Mouse (Mus musculus) liver, embryonic 14.5 days (tissue): ENCODE results near the gene Il1r1. TPM values are rescaled to one million over a fixed set of nuclear protein-coding genes. Genes with fewer than 3 reads are reported as not detected.

Experiments
- ATAC-seq: fragments of 200-750 bp; cut with Nextera tagmentation; 2 replicates; pipeline ENCODE4 v1.8.0; 2017; ENCODE audit warnings: moderate number of reproducible peaks, mild to moderate bottlenecking, moderate library complexity; ENCODE audit not compliant: insufficient read depth
- DNase-seq, 3 experiments: peaks; one replicate each; pipeline ENCODE4 v3.0.0-alpha.2; 2012 to 2013; ENCODE audit warnings: low read depth in 3 of 3, low spot score in 3 of 3
- H3K27ac ChIP-seq: fragments of 300-500 bp; sonication (generic); 2 replicates; pipeline ENCODE4 v1.5.1; 2014; ENCODE audit warnings: moderate library complexity, mild to moderate bottlenecking, control low read depth, inconsistent platforms
- H3K27me3 ChIP-seq: fragments of 300-500 bp; sonication (generic); 2 replicates; pipeline ENCODE4 v1.6.1; 2014; ENCODE audit warnings: mild to moderate bottlenecking, low read length, moderate library complexity; ENCODE audit not compliant: control insufficient read depth, insufficient read depth
- H3K36me3 ChIP-seq: fragments of 300-500 bp; sonication (generic); replicated peaks from 2 replicates; pipeline ENCODE4 v1.6.1; 2014; ENCODE audit warnings: low read depth; ENCODE audit not compliant: control insufficient read depth, insufficient read depth
- H3K4me1 ChIP-seq, 2 experiments: fragments of 200-500 bp in 1 of 2; fragments of 300-500 bp in 1 of 2; sonication (generic) in 1 of 2; replicated peaks; 2 replicates each; pipeline ENCODE4 v1.6.1; 2012 to 2014; ENCODE audit warnings: antibody characterized with exemption in 1 of 2, inconsistent platforms in 1 of 2, low read length in 1 of 2; ENCODE audit not compliant: control insufficient read depth in 2 of 2, insufficient read depth in 2 of 2
- H3K4me2 ChIP-seq: fragments of 300-500 bp; sonication (generic); 2 replicates; pipeline ENCODE4 v1.6.1; 2014; ENCODE audit warnings: low read depth, mild to moderate bottlenecking, control low read depth, moderate library complexity
- H3K4me3 ChIP-seq, 2 experiments: fragments of 200-500 bp in 1 of 2; fragments of 300-500 bp in 1 of 2; sonication (generic) in 1 of 2; 2 replicates each; pipeline ENCODE4 v1.5.1; 2012 to 2014; ENCODE audit warnings: low read depth in 2 of 2, low read length in 2 of 2, mild to moderate bottlenecking in 2 of 2, control low read depth in 1 of 2, inconsistent platforms in 1 of 2, moderate library complexity in 1 of 2; ENCODE audit not compliant: insufficient read depth in 1 of 2
- H3K9ac ChIP-seq: fragments of 300-500 bp; sonication (generic); replicated peaks from 2 replicates; pipeline ENCODE4 v1.6.1; 2014; ENCODE audit warnings: mild to moderate bottlenecking, control low read depth, moderate library complexity
- H3K9me3 ChIP-seq: fragments of 300-500 bp; sonication (generic); 2 replicates; pipeline ENCODE4 v1.6.1; 2016; ENCODE audit warnings: low read length, mixed read lengths; ENCODE audit not compliant: control insufficient read depth
- CTCF ChIP-seq: IDR thresholded peaks from 2 replicates; pipeline ENCODE4 v1.5.1; 2016; ENCODE audit warnings: antibody characterized with exemption, low read depth, control low read depth
- EP300 ChIP-seq: IDR thresholded peaks from 2 replicates; pipeline ENCODE4 v1.6.1; 2016; ENCODE audit warnings: antibody characterized with exemption, low read depth
- WGBS: fragments of 180-500 bp; shearing (Covaris S2); extraction: QIAGEN DNeasy Blood & Tissue Kit; methylation state at CpG from one replicate; pipeline ENCODE4 v1.1.7; 2014; ENCODE audit not compliant: insufficient replicate concordance; 5-methylcytosine and 5-hydroxymethylcytosine counted together
- polyA plus RNA-seq, 2 experiments: library from polyadenylated mRNA; depleted of rRNA in 1 of 2; stranded (reverse) in 1 of 2; unstranded in 1 of 2; fragments of >200 nt; fragmentation: Nextera tagmentation in 1 of 2; extraction: Ambion mirVana in 1 of 2; gene quantifications; 2 replicates each; pipeline versions ENCODE4 v1.2.1 to v1.2.3; 2012 to 2014

Gene Il1r1
- polyA plus RNA-seq, 2 experiments: 2.9 to 9.9 TPM

DNA sequence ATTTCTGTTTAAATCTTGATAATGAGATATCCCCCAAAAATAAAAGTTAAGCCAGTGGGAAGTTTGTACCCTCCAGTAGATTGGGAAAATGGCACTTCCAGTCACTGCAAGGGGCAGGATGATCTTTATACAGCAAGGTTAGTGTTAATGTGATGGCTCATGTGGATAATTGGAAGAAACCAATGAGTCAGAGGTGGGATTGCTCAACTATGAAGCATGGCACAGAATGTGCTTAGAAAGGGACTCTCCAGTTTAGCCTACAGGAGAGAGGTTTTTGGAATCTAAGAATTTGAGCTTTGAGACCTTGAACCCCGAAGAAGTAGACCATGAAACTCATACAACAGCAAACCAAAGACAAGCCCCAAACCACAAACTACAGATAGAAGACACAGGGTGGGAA, 114.5 kb downstream of the Il1r1 start:
- no peaks in the 10 kb centered on the region for H3K27me3 ChIP-seq
- H3K27ac ChIP-seq: no peak overlapping the region
- no peaks in the 10 kb centered on the region for H3K4me1 ChIP-seq
- no peak for TF ChIP-seq CTCF
- no peak for TF ChIP-seq EP300
- H3K9ac ChIP-seq: no peak overlapping the region
- H3K4me3 ChIP-seq: no peak overlapping the region
- ATAC-seq (no peak), DNase-seq (no peak)
- H3K9me3 ChIP-seq: no peaks in the 10 kb centered on the region
- H3K4me2 ChIP-seq: no peak overlapping the region
- 55% methylated on average over 1 of the region's 1 CpGs for WGBS
- H3K36me3 ChIP-seq: no peaks in the 10 kb centered on the region

DNA sequence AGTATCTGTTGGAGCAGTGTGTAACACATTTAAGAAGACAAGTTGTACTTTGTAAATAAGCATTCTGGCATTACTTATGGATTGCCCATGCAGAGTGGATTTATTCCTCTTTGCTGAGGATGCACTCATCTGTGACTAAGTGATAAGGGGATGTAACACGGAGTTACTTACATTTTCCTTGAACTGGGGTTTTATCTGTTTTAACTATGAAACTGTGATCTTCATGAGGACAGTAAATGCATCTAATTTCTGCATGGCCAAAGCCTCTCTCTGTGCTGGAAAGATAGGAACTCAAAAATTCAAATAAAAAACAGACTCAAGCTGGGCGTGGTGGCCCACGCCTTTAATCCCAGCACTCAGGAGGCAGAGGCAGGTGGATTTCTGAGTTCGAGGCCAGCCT, 115.2 kb downstream of the Il1r1 start:
- TF ChIP-seq EP300: peak; percentile 26; the same call in 1 of the 2 replicates
- TF ChIP-seq CTCF: no peak

DNA sequence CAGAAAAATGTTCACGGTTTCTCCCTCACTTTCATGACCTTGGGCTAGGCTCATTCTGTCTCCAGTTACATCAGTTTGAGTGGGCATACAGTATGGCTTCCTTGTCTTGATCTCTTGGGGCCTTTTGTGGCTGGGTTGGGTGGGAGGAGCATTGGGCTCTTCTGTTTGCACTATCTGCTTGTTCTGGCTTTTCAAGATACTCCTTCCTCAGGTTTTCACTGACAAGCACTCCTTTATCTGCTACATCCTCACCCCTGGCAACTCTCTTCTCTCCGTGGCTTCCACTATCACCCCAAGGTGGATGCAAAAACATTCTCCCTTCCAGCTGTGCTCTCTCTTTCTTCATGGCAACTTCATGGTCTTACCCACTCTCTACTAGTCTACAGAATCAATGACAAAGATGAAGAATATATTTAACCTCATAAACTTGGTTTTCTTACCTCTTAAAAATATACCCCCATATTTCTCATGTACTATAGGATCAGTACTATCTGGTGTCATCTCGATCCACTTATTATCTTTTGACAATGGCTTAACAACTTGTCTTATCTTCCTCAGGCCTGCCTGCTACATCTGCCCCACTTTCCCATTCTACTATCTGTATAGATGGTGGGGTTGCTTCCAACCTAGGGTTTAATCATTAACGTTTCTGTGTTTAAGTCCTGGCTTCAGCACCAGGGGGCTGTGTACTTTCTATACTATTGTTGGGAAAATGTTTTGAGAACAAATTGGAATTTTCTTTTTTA, 127.5 kb downstream of the Il1r1 start:
- H3K9ac ChIP-seq: no peak overlapping the region
- ATAC-seq (peak; percentile 82), DNase-seq (peak in 2 of 3 experiments; percentile 35 to 40)
- TF ChIP-seq EP300: peak; percentile 63
- TF ChIP-seq CTCF: no peak
- no peaks in the 10 kb centered on the region for H3K9me3 ChIP-seq
- H3K27me3 ChIP-seq: no peaks in the 10 kb centered on the region
- no peak overlapping the region for H3K27ac ChIP-seq
- no peak overlapping the region for H3K4me3 ChIP-seq
- H3K36me3 ChIP-seq: no peaks in the 10 kb centered on the region
- peaks cover 4 to 13% of the 10 kb centered on the region in 2 experiments; a peak in 3 of 4 replicates for H3K4me1 ChIP-seq
- 17% methylated on average over 4 of the region's 4 CpGs for WGBS
- H3K4me2 ChIP-seq: no peak overlapping the region

More for the DNA sequence above, 115.2 kb downstream of the Il1r1 start:
- H3K4me1 ChIP-seq: no peaks in the 10 kb centered on the region
- ATAC-seq: peak; percentile 45; the same call in 1 of the 2 replicates
- H3K4me2 ChIP-seq: no peak overlapping the region
- no peaks in the 10 kb centered on the region for H3K9me3 ChIP-seq
- H3K27me3 ChIP-seq: no peaks in the 10 kb centered on the region
- H3K4me3 ChIP-seq: no peak overlapping the region
- 42% methylated on average over 4 of the region's 4 CpGs for WGBS
- H3K27ac ChIP-seq: no peak overlapping the region
- no peak overlapping the region for H3K9ac ChIP-seq
- no peaks in the 10 kb centered on the region for H3K36me3 ChIP-seq
- no peak for DNase-seq

DNA sequence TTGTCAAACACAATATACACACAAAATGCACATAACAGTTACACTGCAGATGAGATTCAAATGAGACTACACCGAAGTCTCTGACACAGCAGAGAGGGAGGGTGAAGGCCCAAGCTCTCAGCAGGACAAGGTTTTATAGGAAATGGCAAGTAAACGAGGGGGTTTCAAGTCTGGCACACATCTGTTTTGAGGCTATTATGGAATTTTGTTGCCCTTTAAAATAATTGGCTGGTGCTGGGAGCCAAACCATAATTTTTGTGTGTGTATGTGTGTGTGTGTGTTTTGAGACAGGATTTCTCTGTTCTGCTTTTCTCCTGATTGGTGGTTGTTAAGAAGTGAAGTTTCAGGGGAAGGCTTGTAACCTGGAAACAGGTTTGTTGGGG, 128.0 kb downstream of the Il1r1 start:
- 65% methylated on average over 2 of the region's 2 CpGs for WGBS
- Histone ChIP-seq H3K9ac (no peak overlapping the region), H3K4me1 (peaks cover 4 to 13% of the 10 kb centered on the region in 2 experiments; a peak in 3 of 4 replicates), H3K9me3 (no peaks in the 10 kb centered on the region), H3K36me3 (no peaks in the 10 kb centered on the region), H3K4me3 (no peak overlapping the region), H3K27me3 (no peaks in the 10 kb centered on the region), H3K4me2 (no peak overlapping the region), H3K27ac (no peak overlapping the region)
- no peak for TF ChIP-seq EP300
- TF ChIP-seq CTCF: no peak
- DNase-seq: no peak
- ATAC-seq: no peak

DNA sequence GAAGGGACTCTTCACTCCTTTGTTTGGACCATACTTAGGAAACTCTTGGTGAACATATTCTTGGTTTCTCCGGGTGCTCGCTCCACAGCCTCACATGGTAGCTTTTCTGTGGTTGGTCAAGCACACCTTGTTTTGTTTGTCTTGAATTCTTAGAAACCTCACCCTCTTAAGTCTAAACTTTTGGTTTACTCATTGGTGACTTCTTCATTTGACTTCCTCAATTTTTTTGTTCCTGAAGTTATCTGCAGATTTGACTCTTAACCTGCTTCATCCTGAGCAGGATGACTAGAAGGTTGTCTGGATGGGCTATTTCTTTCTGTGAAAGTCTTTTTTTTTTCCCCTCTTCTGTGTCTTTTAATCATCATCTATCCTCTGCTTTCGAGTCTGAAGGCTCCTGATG, 129.8 kb downstream of the Il1r1 start:
- no peak overlapping the region for H3K27ac ChIP-seq
- no peak overlapping the region for H3K9ac ChIP-seq
- no peaks in the 10 kb centered on the region for H3K27me3 ChIP-seq
- H3K36me3 ChIP-seq: no peaks in the 10 kb centered on the region
- H3K4me3 ChIP-seq: no peak overlapping the region
- WGBS: 61% methylated on average over 3 of the region's 3 CpGs
- H3K4me2 ChIP-seq: no peak overlapping the region
- DNase-seq: no peak
- H3K4me1 ChIP-seq: peaks cover 7 to 25% of the 10 kb centered on the region in 2 experiments; a peak in 3 of 4 replicates
- TF ChIP-seq CTCF (no peak), EP300 (no peak)
- no peak for ATAC-seq
- H3K9me3 ChIP-seq: no peaks in the 10 kb centered on the region
